Mouse (Mus musculus): ENCODE measurements around the gene Usp48.

DNA sequence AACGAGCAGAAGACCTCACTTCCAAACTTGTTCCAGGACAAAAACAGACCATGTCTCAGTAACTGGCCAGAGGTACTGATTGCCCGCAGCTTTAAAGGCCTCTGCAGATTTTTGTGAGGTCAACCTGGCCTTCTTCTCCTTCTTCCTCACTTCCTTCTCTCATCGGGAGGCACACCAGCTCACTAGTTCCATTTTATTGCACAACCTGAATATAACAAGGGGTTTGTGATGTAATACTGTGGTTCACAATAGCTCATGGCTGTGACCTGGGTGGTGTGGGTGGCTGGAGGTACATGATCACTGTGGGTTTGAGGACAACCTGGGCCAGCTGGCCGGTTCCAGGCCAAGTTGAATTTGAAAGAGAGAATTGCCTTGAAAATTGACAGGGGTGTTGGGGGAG lies 39.8 kb downstream of the Usp48 start:
- TF ChIP-seq POLR2A (IDR thresholded peaks at IDR 0.05; ENCODE audit: low read depth, low read length) (no peak), CTCF (IDR thresholded peaks at IDR 0.05; ENCODE audit: extremely low read depth, insufficient read length, insufficient replicate concordance, low read depth, low read length) (no peak)

All from small intestine, adult 2 months (tissue).